Mouse (Mus musculus): ENCODE measurements around the gene Brpf3.

DNA sequence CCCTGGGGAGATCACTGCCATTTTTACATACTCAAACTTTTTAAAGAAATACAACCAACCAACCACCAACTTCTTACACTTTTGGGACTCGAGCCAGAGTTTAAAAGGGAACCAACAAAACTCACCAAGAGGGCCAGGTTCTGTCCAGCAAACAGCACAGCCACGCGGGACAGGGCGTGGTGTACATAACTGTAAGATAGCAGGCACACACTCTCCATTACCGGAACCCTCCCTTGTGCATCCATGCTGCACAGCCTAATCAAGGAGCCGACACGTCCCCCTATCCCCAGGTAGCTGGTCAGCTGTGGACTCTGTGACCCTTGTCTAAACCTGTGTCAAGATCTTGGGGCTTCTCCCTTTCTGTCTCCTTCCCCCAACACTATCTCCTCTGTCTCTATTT is 37.0 kb downstream of the Brpf3 start:
- TF ChIP-seq TAL1 (conservative IDR thresholded peaks at IDR 0.05; ENCODE audit: low read depth, low read length) (no peak), POLR2AphosphoS5 (IDR thresholded peaks at IDR 0.05; ENCODE audit: insufficient replicate concordance, low read depth, low read length) (no peak), GATA1 (IDR thresholded peaks at IDR 0.05; ENCODE audit: borderline replicate concordance, low read length) (no peak), CTCF (IDR thresholded peaks at IDR 0.05; ENCODE audit: low read depth, low read length) (no peak)
